Mouse (Mus musculus): Measurements from ENCODE around the gene Ccng2. TPM values are rescaled to one million over a fixed set of nuclear protein-coding genes. Genes with fewer than 3 reads are reported as not detected.

Gene Ccng2
- 50.9 and 67.0 TPM in 2 replicates for polyA plus RNA-seq (2016; fragmentation: Nextera tagmentation; extraction: Ambion mirVana)

DNA sequence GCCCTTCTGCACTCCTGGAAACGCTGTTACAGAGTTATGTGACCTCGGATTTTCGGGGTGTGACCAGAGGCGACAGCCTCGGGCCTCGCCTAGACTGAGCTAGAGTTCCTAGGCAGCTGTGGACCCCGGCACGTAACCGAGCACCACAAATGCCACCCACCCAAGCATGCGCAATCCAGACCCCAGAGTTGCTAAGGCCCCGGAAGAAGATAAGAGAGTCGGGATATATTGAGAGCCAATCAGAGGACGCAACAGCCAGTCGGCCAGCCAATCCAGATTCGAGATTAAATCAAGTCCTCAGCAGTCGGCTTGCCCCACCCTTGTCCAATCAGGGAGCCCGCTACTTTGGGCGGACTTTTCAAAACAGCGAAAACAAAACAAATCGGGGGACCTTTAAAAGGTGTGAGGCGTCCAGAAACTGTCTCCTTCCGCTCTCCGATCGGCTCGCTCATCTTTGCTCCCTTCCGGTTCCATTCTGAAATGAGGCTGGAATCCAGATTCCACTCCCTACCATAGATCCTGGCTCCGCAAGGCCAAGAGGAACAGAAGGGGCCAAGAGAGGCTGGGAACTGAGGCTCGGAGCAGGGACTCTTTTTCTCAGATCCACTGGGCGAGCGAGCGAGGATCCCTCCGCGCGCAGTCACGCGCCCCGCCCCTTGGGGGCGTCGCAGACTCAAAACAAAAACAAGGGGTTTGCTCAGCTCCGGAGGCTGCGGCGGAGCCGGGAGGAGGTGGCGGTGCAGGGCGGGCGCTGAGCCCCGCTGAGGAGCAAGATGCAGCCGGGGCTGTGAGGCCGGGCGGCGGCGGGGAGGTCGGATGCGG is at the start of gene Ccng2:
TSS of gene Ccng2 (plus strand) at position 375 of the 822 bp plus-strand sequence.
- DNase-seq (ENCODE audit: low spot score): peak; percentile 95
- under 1% methylated on average over 54 of the region's 54 CpGs for WGBS
- H3K36me3 ChIP-seq: peaks cover 24% of the 10 kb centered on the region
- no peaks in the 10 kb centered on the region for H3K27me3 ChIP-seq (ENCODE audit: insufficient read depth, poor library complexity, severe bottlenecking)
- H3K27ac ChIP-seq: peak within 1 kb of the TSS; percentile 99
- no peaks in the 10 kb centered on the region for H3K9me3 ChIP-seq
- H3K4me3 ChIP-seq: peak within 1 kb of the TSS; percentile 93
- H3K4me1 ChIP-seq (replicated peaks): peaks cover 22% of the 10 kb centered on the region

DNA sequence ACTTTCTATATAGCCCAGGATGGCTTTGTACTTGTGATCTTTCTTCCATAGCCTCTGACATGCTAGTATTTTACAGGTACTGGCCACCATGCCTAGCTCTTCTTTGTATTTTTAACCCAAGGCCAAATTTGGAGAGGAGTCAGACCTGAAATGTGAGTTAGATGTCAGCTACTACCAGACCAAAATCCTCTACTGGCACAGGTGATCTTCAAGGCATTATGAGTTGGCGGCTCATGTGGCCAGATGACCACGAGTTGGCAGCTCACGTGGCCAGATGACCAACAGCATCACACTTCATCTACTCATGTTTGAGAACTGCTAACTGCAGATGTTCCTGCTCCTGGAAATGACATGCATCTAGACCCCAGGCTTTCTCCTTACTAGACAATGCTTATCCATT is 48.7 kb upstream of the Ccng2 start:
- H3K27ac ChIP-seq: no peak overlapping the region
- H3K27me3 ChIP-seq (ENCODE audit: insufficient read depth, poor library complexity, severe bottlenecking): no peaks in the 10 kb centered on the region
- H3K36me3 ChIP-seq: no peaks in the 10 kb centered on the region
- H3K9me3 ChIP-seq: no peaks in the 10 kb centered on the region
- WGBS: 88% methylated on average over 3 of the region's 3 CpGs
- H3K4me1 ChIP-seq (replicated peaks): no peaks in the 10 kb centered on the region
- no peak overlapping the region for H3K4me3 ChIP-seq
- DNase-seq (ENCODE audit: low spot score): no peak

DNA sequence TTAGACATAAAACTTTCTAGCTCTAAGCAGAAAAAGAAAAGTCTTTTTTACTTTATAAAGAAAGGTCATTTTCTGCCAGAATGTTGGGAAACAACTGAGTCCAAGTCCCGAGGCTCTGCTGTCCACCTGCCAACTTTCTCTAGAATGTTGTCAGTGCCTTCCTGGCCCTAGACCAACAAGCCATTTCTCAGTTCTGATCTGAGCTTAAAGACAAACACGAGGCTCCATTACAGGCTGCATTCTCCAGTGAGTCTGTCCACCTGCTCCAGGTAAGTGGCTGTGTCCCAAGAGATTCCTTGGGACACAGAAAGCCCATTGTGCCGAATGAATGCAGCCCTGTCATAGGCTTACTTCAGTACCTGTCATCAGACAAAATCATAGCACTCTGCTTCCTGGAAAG is 45.4 kb upstream of the Ccng2 start:
- Histone ChIP-seq H3K4me3 (no peak overlapping the region), H3K36me3 (no peaks in the 10 kb centered on the region), H3K27me3 (ENCODE audit: insufficient read depth, poor library complexity, severe bottlenecking) (no peaks in the 10 kb centered on the region), H3K27ac (no peak overlapping the region), H3K4me1 (replicated peaks) (no peaks in the 10 kb centered on the region), H3K9me3 (no peaks in the 10 kb centered on the region)
- WGBS: 83% methylated on average over 3 of the region's 3 CpGs
- DNase-seq (ENCODE audit: low spot score): no peak

DNA sequence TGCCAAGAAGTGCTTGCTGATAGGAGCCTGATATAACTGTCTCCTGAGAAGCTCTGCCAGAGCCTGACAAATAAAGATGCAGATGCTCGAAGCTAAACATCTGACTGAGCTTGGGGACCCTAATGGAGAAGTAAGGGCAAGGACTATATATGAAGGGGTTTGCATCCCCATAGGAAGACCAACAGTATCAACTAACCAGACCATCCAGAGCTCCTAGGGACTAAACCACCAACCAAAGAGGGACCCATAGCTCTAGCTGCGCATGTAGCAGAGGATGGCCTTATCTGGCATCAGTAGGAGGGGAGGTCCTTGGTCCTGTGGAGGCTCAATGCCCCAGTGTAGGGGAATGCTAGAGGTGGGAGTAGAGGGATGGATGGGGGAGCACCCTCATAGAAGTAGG is 42.5 kb upstream of the Ccng2 start:
- no peaks in the 10 kb centered on the region for H3K9me3 ChIP-seq
- H3K4me3 ChIP-seq: no peak overlapping the region
- H3K27me3 ChIP-seq (ENCODE audit: insufficient read depth, poor library complexity, severe bottlenecking): no peaks in the 10 kb centered on the region
- 87% methylated on average over 2 of the region's 2 CpGs for WGBS
- no peak for DNase-seq (ENCODE audit: low spot score)
- H3K36me3 ChIP-seq: no peaks in the 10 kb centered on the region
- H3K27ac ChIP-seq: no peak overlapping the region
- H3K4me1 ChIP-seq (replicated peaks): no peaks in the 10 kb centered on the region

DNA sequence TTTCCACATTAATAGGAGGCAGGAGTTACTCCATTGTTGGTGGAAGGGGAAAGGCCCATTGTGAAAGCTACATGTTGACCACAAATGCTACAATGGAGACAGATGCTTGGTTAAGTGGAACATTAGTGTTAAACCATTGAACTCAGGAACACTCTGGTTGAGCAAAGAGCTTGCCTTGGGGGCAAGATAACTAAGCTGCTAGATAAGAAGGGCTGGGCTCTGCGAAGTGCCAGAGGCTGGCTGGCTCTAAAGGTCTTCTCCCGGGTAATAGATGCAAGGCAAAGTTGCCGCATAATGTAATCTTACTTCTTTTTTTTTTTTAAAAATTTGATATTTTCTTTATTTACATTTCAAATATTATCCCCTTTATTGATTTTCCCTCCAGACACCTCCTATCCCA is 39.9 kb upstream of the Ccng2 start:
- 94% methylated on average over 3 of the region's 3 CpGs for WGBS
- H3K27ac ChIP-seq: no peak overlapping the region
- no peaks in the 10 kb centered on the region for H3K4me1 ChIP-seq (replicated peaks)
- DNase-seq (ENCODE audit: low spot score): no peak
- H3K4me3 ChIP-seq: no peak overlapping the region
- no peaks in the 10 kb centered on the region for H3K9me3 ChIP-seq
- no peaks in the 10 kb centered on the region for H3K27me3 ChIP-seq (ENCODE audit: insufficient read depth, poor library complexity, severe bottlenecking)
- no peaks in the 10 kb centered on the region for H3K36me3 ChIP-seq

DNA sequence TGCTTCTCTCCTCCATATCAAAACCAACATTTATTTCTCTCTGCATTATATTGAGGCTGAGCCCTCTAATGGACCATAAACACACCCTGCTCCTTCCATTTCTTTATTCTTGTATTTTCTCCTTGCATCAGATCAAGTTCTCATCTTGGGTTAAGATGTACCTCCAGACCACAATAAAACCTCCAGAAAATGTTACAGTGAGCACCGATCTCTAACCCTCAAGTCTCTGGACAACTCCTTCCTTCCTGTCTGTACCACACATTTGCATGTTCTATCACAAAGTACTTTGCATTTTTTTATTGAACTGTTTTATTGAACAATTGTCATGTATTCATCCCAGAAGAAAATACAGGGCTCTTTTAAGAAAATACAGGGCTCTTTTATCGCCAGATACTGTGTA is 37.5 kb upstream of the Ccng2 start:
- no peaks in the 10 kb centered on the region for H3K36me3 ChIP-seq
- no peaks in the 10 kb centered on the region for H3K27me3 ChIP-seq (ENCODE audit: insufficient read depth, poor library complexity, severe bottlenecking)
- H3K9me3 ChIP-seq: no peaks in the 10 kb centered on the region
- H3K4me3 ChIP-seq: no peak overlapping the region
- 89% methylated on average over 2 of the region's 2 CpGs for WGBS
- no peak for DNase-seq (ENCODE audit: low spot score)
- 0 out of 2 replicates have a peak, but pooled peaks cover 3% of the 10 kb centered on the region for H3K4me1 ChIP-seq (replicated peaks)
- no peak overlapping the region for H3K27ac ChIP-seq

DNA sequence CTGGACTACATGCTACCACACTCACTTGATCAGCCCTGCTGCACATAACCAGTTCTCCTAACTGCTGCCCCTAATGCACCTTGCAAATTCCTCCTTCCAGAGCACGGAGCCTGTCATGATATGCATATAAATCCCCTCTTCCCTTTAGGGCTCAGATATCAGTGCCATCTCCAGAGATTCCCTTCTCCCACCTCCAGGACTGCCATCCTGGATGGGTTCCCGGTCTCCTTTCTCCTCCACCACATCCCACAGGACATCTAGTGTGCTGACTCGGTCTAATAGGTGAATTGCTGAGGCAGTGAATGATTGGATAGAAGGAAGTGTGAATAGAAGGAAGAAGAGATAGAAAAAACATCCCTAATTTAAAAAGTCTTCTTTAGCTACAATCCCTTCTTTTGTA is 35.3 kb upstream of the Ccng2 start:
- DNase-seq (ENCODE audit: low spot score): no peak
- Histone ChIP-seq H3K27me3 (ENCODE audit: insufficient read depth, poor library complexity, severe bottlenecking) (no peaks in the 10 kb centered on the region), H3K36me3 (no peaks in the 10 kb centered on the region), H3K4me1 (replicated peaks) (0 out of 2 replicates have a peak, but pooled peaks cover 3% of the 10 kb centered on the region), H3K9me3 (no peaks in the 10 kb centered on the region), H3K4me3 (no peak overlapping the region), H3K27ac (no peak overlapping the region)
- 74% methylated on average over 3 of the region's 3 CpGs for WGBS

DNA sequence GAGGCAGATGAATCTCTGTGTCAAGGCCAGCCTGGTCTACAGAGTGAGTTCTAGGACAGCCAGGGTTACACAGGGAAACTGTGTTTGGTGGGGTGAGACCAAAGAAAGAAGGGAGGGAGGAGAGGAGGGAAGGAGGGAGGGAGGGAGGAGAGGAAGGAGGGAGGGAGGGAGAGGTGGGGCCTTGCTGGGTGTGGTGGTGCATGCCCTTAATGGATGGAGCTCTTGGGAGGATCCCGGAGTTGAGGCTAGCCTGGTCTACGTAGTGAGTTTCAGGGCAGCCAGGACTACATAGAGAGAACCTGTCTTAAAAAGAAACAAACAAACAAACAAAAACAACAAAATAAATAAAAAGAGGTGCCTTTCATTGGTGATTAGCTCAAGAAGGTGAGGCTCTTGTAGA is 34.2 kb upstream of the Ccng2 start:
- Histone ChIP-seq H3K27me3 (ENCODE audit: insufficient read depth, poor library complexity, severe bottlenecking) (no peaks in the 10 kb centered on the region), H3K4me3 (no peak overlapping the region), H3K9me3 (no peaks in the 10 kb centered on the region), H3K4me1 (replicated peaks) (0 out of 2 replicates have a peak, but pooled peaks cover 3% of the 10 kb centered on the region), H3K27ac (no peak overlapping the region), H3K36me3 (no peaks in the 10 kb centered on the region)
- WGBS: 94% methylated on average over 2 of the region's 2 CpGs
- no peak for DNase-seq (ENCODE audit: low spot score)

DNA sequence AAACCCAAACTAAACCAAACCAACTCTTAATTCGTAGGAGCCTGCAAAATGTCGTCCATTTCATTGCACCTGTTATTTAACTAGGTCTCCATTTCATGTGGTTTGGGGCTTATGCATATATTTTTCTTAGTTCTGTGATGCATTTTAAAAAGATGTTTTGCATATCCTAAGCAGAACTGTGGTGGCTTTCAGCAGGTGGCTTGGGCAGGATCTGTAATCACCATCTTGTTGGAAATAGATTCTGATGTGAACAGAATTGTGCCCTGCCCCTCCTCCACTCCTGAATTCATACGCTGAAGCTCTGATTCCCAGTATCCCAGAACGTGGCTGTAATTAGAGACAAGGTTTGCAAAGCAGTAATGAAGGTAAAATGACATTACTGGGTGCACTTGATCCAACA is 32.9 kb upstream of the Ccng2 start:
- WGBS: 78% methylated on average over 4 of the region's 4 CpGs
- H3K4me1 ChIP-seq (replicated peaks): 0 out of 2 replicates have a peak, but pooled peaks cover 3% of the 10 kb centered on the region
- no peak overlapping the region for H3K27ac ChIP-seq
- no peaks in the 10 kb centered on the region for H3K27me3 ChIP-seq (ENCODE audit: insufficient read depth, poor library complexity, severe bottlenecking)
- no peak overlapping the region for H3K4me3 ChIP-seq
- DNase-seq (ENCODE audit: low spot score): no peak
- no peaks in the 10 kb centered on the region for H3K9me3 ChIP-seq
- no peaks in the 10 kb centered on the region for H3K36me3 ChIP-seq

DNA sequence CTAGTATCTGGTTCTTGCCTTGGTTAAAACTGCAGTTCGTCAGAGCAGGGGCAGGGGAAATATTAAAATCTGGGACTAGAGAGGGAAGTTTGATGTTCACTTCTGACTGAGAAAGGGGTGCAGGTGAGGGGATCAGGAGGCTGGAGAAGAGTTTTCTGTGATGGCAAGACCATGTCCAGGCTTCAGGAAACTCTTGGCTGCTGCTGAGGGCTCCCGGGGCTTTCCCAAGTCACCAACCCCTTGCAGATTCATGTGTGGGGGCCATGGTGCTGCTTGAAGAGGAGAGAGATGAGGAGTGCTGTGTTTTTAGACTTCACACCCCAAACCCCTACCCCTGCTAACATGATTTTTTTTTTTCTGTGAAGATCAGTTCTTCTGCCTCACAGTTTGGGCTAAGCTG is 32.5 kb upstream of the Ccng2 start:
- H3K36me3 ChIP-seq: no peaks in the 10 kb centered on the region
- H3K27me3 ChIP-seq (ENCODE audit: insufficient read depth, poor library complexity, severe bottlenecking): no peaks in the 10 kb centered on the region
- H3K4me3 ChIP-seq: no peak overlapping the region
- no peak for DNase-seq (ENCODE audit: low spot score)
- H3K9me3 ChIP-seq: no peaks in the 10 kb centered on the region
- no peak overlapping the region for H3K27ac ChIP-seq
- WGBS: 92% methylated on average over 2 of the region's 2 CpGs
- H3K4me1 ChIP-seq (replicated peaks): 0 out of 2 replicates have a peak, but pooled peaks cover 3% of the 10 kb centered on the region

DNA sequence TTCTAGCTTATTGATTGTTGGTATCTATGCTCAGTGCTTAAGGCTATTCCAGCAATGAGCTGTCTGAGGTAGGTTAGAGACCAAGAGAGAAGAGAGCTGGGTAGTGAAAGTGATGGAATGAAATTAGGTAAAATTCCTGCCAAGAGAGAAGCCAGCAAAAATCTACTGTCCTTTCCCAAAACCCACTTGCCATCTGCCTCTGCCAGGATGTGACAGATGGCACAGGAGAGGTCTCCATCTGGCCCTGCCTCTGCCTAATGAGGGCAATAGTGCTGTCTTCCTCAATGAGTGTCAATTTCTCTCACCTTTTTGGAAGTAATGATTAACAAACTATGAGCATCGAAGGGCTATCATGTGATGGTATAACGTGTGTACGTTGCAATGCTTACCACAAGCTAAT is 31.2 kb upstream of the Ccng2 start:
- 0 out of 2 replicates have a peak, but pooled peaks cover 3% of the 10 kb centered on the region for H3K4me1 ChIP-seq (replicated peaks)
- no peaks in the 10 kb centered on the region for H3K9me3 ChIP-seq
- no peak for DNase-seq (ENCODE audit: low spot score)
- H3K27me3 ChIP-seq (ENCODE audit: insufficient read depth, poor library complexity, severe bottlenecking): no peaks in the 10 kb centered on the region
- H3K27ac ChIP-seq: no peak overlapping the region
- no peak overlapping the region for H3K4me3 ChIP-seq
- no peaks in the 10 kb centered on the region for H3K36me3 ChIP-seq
- 92% methylated on average over 3 of the region's 3 CpGs for whole genome bisulfite sequencing

DNA sequence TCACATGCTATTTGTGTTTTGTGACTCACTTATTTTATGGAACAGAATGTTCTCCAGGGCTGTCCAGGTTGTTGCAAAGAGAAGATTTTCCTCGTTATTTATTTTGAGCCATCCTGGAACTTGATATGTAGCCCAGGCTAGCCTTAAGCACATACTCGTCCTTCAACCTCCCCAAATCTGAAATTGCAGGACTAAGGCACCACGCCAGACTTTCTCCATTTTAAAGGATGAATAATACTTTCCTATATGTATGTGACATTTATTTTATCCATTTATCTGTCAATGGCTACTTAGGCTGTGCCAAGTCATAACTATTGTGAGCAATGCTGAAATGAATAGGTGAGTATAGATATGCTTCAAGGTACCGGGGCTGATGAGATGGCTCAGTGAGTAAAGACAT is 30.5 kb upstream of the Ccng2 start:
- H3K9me3 ChIP-seq: no peaks in the 10 kb centered on the region
- WGBS: 88% methylated on average over 4 of the region's 4 CpGs
- H3K36me3 ChIP-seq: no peaks in the 10 kb centered on the region
- no peak for DNase-seq (ENCODE audit: low spot score)
- H3K4me3 ChIP-seq: no peak overlapping the region
- H3K4me1 ChIP-seq (replicated peaks): 0 out of 2 replicates have a peak, but pooled peaks cover 3% of the 10 kb centered on the region
- H3K27ac ChIP-seq: no peak overlapping the region
- no peaks in the 10 kb centered on the region for H3K27me3 ChIP-seq (ENCODE audit: insufficient read depth, poor library complexity, severe bottlenecking)

DNA sequence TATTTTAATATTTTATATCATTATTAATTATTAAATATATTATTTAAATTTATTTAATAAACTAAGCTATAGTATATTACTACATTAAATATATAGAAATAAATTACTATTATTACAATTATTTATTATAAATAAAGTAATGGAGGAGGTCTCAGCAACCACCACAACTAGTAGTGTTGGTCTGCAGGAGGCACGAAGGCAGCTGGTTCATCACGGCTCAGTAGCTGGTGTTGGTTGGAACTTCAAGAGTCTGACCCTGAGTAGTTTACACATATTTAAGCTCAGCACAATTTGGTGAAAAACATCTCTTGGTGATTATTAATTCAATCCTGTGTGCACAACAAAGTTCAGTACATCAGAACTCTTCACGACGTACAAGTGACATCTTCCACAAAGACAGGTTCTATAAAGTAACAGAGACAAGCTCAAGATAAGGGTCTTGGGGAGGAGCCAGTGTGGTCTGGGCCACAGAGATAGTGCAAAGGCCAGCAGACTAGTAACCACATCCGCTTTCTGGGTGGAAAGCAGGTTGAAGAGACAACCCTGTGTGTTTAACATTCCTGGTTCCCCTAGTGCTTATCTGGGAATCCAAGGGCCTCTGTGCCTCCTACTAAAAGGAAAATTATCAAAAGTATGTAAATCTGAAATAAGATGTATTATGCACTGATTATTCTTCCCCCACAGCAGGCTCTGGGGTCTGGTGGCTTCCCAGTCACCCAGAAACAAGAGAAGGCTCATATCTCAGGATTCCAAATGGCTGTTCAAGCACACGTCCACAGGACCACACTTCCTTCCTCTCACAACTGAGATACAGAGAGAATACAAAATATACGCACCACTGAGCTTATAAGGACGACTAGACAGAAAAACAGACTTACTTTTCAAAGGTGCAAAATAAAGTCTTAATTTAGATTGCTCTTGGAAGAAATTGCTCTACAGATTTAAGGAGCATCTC is 27.2 kb upstream of the Ccng2 start:
- Histone ChIP-seq H3K4me1 (replicated peaks) (no peaks in the 10 kb centered on the region), H3K36me3 (no peaks in the 10 kb centered on the region), H3K27me3 (ENCODE audit: insufficient read depth, poor library complexity, severe bottlenecking) (no peaks in the 10 kb centered on the region), H3K4me3 (no peak overlapping the region), H3K9me3 (peaks cover 5% of the 10 kb centered on the region), H3K27ac (no peak overlapping the region)
- no peak for DNase-seq (ENCODE audit: low spot score)
- 86% methylated on average over 8 of the region's 8 CpGs for WGBS

Measured in hindbrain, embryonic 10.5 days (tissue).